Mouse (Mus musculus): Measurements from ENCODE around the gene Lix1l. TPM values are rescaled to one million over a fixed set of nuclear protein-coding genes. Genes with fewer than 3 reads are reported as not detected.

Gene Lix1l
- polyA plus RNA-seq (2015; fragmentation: Nextera tagmentation; extraction: Ambion mirVana), result 6.9 and 7.1 TPM in 2 replicates

DNA sequence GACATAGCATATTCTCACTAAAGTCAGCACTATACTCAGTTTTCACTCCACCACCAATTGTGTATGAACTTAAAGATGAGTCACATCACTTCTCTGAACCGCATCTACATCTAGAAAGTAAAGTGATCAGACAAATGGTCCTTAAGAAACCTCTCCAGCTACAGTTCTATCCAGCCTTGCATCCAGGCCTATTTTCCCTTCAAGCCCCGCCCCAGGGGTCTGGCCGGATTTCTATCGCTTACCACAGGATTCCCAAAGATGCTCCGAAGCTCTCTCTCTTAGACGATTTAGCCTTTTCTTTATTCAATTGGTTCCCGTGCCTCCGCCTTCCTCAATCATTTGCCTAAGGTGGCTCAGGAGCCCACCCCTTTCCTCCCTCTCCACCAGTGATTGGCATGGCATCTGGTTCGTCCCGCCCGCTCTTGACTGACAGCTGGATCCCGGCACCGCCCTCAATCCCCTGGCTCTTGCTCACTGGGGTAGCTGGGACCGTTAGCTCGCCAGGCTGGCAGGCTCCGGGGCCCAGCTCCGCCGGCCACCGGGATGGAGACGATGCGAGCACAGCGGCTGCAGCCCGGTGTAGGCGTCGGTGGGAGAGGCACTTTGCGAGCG lies at the start of gene Lix1l:
Gene Lix1l (plus strand): TSS at position 511 of the 612 bp plus-strand sequence.
- Histone ChIP-seq H3K36me3 (ENCODE audit: insufficient read depth, low read length) (no peaks in the 10 kb centered on the region), H3K4me2 (replicated peaks; ENCODE audit: low read depth, low read length) (peak within 1 kb of the TSS; percentile 73), H3K27me3 (ENCODE audit: insufficient read depth, low read length) (peaks cover 18% of the 10 kb centered on the region), H3K9ac (replicated peaks; ENCODE audit: low read length) (peak within 1 kb of the TSS; percentile 81), H3K4me3 (ENCODE audit: low read length) (peak within 1 kb of the TSS; percentile 71), H3K27ac (ENCODE audit: low read length) (peak within 1 kb of the TSS; percentile 94), H3K4me1 (ENCODE audit: insufficient read depth, low read length) (peaks cover 45% of the 10 kb centered on the region), H3K9me3 (ENCODE audit: low read length) (no peaks in the 10 kb centered on the region)
- 1% methylated on average over 27 of the region's 27 CpGs for WGBS
- ATAC-seq (ENCODE audit: low FRiP score, low TSS enrichment), result peak; percentile 94

DNA sequence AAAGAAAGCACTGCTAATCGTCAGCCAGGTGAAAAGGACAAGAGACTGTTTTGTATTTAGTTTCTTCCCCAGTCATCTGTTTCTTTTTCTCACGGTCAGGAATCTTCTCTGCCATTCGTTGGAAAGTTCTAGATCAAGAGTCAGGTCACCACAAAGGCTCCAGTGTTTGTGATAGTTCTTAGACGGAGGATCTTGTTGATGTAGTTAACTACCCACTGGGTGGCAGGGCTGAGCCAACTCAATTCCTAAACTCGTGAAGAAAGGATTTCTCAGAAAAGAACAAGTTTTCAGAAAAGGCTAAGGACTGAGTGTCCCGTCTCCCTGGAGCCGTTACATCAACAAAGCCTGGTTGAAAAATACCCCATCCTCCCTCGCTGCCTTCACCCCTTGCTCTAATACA lies 49.7 kb upstream of the Lix1l start:
- Histone ChIP-seq H3K27me3 (ENCODE audit: insufficient read depth, low read length) (no peaks in the 10 kb centered on the region), H3K4me1 (ENCODE audit: insufficient read depth, low read length) (peaks cover 20% of the 10 kb centered on the region), H3K9me3 (ENCODE audit: low read length) (no peaks in the 10 kb centered on the region), H3K4me3 (ENCODE audit: low read length) (no peak overlapping the region), H3K36me3 (ENCODE audit: insufficient read depth, low read length) (no peaks in the 10 kb centered on the region), H3K9ac (replicated peaks; ENCODE audit: low read length) (0 out of 2 replicates have a peak overlapping the region, but pooled peaks have one; percentile 5), H3K27ac (ENCODE audit: low read length) (no peak overlapping the region), H3K4me2 (replicated peaks; ENCODE audit: low read depth, low read length) (no peak overlapping the region)
- WGBS, result 12% methylated on average over 8 of the region's 8 CpGs
- no peak for ATAC-seq (ENCODE audit: low FRiP score, low TSS enrichment)

DNA sequence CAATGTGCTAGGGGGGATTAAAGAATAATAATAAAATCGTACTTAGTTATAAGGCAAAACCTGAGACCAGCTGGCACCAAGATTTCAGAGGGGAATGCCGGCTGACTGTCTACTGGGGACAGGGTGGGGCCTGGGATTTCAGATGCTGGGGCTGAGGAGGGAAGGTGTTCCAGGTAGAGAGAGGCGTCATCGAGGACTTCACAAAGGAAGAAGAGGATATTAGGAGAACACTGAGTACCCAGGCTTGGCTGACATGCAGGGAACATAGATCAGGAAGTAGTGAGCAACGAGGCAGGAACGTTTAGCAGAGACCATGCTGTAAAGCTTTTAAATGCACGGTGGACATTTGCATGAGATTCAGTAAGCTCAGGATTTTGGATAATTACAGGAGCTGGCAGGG lies 49.1 kb upstream of the Lix1l start:
- Histone ChIP-seq H3K36me3 (ENCODE audit: insufficient read depth, low read length) (no peaks in the 10 kb centered on the region), H3K9ac (replicated peaks; ENCODE audit: low read length) (0 out of 2 replicates have a peak overlapping the region, but pooled peaks have one; percentile 5), H3K4me3 (ENCODE audit: low read length) (no peak overlapping the region), H3K4me1 (ENCODE audit: insufficient read depth, low read length) (peaks cover 27% of the 10 kb centered on the region), H3K27me3 (ENCODE audit: insufficient read depth, low read length) (no peaks in the 10 kb centered on the region), H3K27ac (ENCODE audit: low read length) (no peak overlapping the region), H3K9me3 (ENCODE audit: low read length) (no peaks in the 10 kb centered on the region), H3K4me2 (replicated peaks; ENCODE audit: low read depth, low read length) (no peak overlapping the region)
- 66% methylated on average over 7 of the region's 7 CpGs for WGBS
- ATAC-seq (ENCODE audit: low FRiP score, low TSS enrichment), result no peak

DNA sequence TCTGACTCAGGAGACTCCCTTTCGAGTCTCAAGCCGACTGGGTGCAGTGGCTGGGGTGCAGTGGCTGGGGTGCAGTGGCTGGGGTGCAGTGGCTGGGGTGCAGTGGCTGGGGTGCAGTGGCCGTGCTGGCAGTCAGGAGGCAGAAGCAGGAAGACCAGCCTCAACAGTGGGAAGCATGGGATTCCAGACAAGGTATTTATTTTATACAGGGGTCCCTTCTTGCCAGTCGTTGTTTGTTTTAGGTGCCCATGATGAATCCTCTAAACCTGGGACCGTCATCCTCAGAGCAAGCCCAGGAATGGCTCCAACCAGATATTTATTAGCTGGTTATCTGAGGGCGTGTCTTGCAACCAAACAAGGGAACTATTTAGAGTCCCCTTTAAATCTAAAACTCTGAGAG lies 47.3 kb upstream of the Lix1l start:
- Histone ChIP-seq H3K9me3 (ENCODE audit: low read length) (no peaks in the 10 kb centered on the region), H3K9ac (replicated peaks; ENCODE audit: low read length) (no peak overlapping the region), H3K4me3 (ENCODE audit: low read length) (no peak overlapping the region), H3K36me3 (ENCODE audit: insufficient read depth, low read length) (no peaks in the 10 kb centered on the region), H3K27me3 (ENCODE audit: insufficient read depth, low read length) (no peaks in the 10 kb centered on the region), H3K4me1 (ENCODE audit: insufficient read depth, low read length) (peaks cover 27% of the 10 kb centered on the region), H3K27ac (ENCODE audit: low read length) (no peak overlapping the region), H3K4me2 (replicated peaks; ENCODE audit: low read depth, low read length) (no peak overlapping the region)
- WGBS, result 88% methylated on average over 6 of the region's 6 CpGs
- no peak for ATAC-seq (ENCODE audit: low FRiP score, low TSS enrichment)

DNA sequence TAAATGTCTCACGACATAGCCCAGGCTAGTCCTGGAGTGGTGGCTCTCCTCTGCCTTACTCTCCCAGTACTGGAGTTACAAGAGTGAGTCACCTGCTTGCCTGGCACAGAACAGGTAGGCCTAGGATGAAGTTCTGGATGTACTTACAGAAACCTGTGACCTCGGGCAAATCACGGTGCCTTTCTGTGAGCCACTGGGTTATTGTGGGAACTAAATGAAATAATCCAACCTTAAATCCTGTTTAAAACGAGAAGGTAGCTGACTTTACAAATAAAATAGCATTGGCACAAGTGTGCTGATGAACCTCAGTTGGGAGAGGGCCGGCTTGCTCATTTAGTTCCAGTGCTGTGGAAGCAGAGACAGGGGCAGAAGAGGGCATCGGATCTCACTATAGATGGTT lies 46.7 kb upstream of the Lix1l start:
- no peak overlapping the region for H3K27ac ChIP-seq (ENCODE audit: low read length)
- H3K4me1 ChIP-seq (ENCODE audit: insufficient read depth, low read length), result peaks cover 28% of the 10 kb centered on the region
- no peak overlapping the region for H3K4me3 ChIP-seq (ENCODE audit: low read length)
- no peak overlapping the region for H3K4me2 ChIP-seq (replicated peaks; ENCODE audit: low read depth, low read length)
- ATAC-seq (ENCODE audit: low FRiP score, low TSS enrichment), result no peak
- H3K27me3 ChIP-seq (ENCODE audit: insufficient read depth, low read length), result no peaks in the 10 kb centered on the region
- no peaks in the 10 kb centered on the region for H3K9me3 ChIP-seq (ENCODE audit: low read length)
- H3K36me3 ChIP-seq (ENCODE audit: insufficient read depth, low read length), result no peaks in the 10 kb centered on the region
- H3K9ac ChIP-seq (replicated peaks; ENCODE audit: low read length), result no peak overlapping the region
- WGBS, result 82% methylated on average over 6 of the region's 6 CpGs

DNA sequence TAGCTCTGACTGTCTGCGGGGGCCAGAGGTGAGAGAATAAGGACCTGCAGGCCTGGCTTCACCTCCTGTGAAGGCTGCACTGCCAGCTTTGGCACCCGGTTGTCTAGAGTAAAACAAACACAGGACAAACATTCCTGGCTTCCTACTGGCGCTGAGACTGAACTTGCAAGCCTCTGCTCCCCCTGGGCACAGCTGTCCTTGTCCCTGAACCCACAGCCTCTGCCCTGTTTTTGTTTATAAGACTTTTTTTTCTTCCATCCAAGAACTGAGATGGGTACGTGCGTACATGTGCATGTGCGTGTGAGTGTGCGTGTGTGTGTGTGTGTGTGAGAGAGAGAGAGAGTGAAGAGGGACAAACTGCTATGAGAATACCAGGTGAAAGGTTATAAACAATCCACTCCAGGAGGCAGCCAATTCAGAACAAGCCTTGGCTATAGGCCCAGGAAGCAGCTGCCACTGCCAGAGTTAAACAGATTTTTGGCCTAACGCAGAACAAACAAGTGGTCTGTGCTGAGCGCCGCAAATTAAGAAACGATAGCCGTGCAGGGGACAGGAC lies 45.8 kb upstream of the Lix1l start:
- H3K36me3 ChIP-seq (ENCODE audit: insufficient read depth, low read length), result peaks cover 6% of the 10 kb centered on the region
- H3K27ac ChIP-seq (ENCODE audit: low read length), result peak overlapping the region; percentile 80
- 0 out of 2 replicates have a peak overlapping the region, but pooled peaks have one; percentile 5 for H3K4me2 ChIP-seq (replicated peaks; ENCODE audit: low read depth, low read length)
- H3K4me3 ChIP-seq (ENCODE audit: low read length), result no peak overlapping the region
- WGBS, result 45% methylated on average over 12 of the region's 12 CpGs
- H3K4me1 ChIP-seq (ENCODE audit: insufficient read depth, low read length), result peaks cover 36% of the 10 kb centered on the region
- no peaks in the 10 kb centered on the region for H3K9me3 ChIP-seq (ENCODE audit: low read length)
- H3K9ac ChIP-seq (replicated peaks; ENCODE audit: low read length), result peak overlapping the region; percentile 19
- ATAC-seq (ENCODE audit: low FRiP score, low TSS enrichment), result no peak
- no peaks in the 10 kb centered on the region for H3K27me3 ChIP-seq (ENCODE audit: insufficient read depth, low read length)

DNA sequence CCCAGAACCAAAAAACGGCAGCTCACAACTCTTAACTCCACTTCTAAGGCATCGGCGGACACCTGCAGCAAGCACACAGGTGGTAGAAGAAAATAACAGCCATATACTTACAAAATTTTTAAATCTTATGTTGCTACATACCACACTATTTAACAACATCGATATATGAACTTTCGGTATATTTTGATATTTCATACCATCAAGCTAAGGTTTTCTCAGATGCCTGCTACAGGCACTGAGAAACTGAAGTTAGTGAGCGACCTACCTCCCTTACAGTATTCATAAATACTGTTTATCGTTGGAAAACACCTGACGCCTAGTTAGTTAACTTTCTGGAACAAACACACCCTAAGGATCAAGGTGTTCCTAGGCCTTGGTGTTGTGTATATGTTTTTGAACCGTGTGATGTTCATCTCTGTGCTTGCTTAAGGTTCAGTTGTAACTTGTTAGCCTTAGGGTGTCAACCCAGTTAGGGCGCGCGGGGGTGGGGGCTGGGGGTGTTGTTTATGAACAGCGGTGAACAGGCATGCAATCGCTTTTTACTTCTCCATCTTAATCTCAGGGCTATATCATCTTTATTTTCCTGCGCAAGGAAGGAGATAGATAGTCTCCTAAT lies 44.8 kb upstream of the Lix1l start:
- peak overlapping the region; percentile 89 for H3K4me2 ChIP-seq (replicated peaks; ENCODE audit: low read depth, low read length)
- WGBS, result 77% methylated on average over 15 of the region's 15 CpGs
- H3K9me3 ChIP-seq (ENCODE audit: low read length), result no peaks in the 10 kb centered on the region
- 0 out of 2 replicates have a peak overlapping the region, but pooled peaks have one; percentile 85 for H3K9ac ChIP-seq (replicated peaks; ENCODE audit: low read length)
- ATAC-seq (ENCODE audit: low FRiP score, low TSS enrichment), result no peak
- H3K4me1 ChIP-seq (ENCODE audit: insufficient read depth, low read length), result peaks cover 46% of the 10 kb centered on the region
- peaks cover 16% of the 10 kb centered on the region for H3K36me3 ChIP-seq (ENCODE audit: insufficient read depth, low read length)
- no peaks in the 10 kb centered on the region for H3K27me3 ChIP-seq (ENCODE audit: insufficient read depth, low read length)
- peak overlapping the region; percentile 93; the same call in 1 of the 2 replicates for H3K4me3 ChIP-seq (ENCODE audit: low read length)
- peak overlapping the region; percentile 80; the same call in 1 of the 2 replicates for H3K27ac ChIP-seq (ENCODE audit: low read length)

DNA sequence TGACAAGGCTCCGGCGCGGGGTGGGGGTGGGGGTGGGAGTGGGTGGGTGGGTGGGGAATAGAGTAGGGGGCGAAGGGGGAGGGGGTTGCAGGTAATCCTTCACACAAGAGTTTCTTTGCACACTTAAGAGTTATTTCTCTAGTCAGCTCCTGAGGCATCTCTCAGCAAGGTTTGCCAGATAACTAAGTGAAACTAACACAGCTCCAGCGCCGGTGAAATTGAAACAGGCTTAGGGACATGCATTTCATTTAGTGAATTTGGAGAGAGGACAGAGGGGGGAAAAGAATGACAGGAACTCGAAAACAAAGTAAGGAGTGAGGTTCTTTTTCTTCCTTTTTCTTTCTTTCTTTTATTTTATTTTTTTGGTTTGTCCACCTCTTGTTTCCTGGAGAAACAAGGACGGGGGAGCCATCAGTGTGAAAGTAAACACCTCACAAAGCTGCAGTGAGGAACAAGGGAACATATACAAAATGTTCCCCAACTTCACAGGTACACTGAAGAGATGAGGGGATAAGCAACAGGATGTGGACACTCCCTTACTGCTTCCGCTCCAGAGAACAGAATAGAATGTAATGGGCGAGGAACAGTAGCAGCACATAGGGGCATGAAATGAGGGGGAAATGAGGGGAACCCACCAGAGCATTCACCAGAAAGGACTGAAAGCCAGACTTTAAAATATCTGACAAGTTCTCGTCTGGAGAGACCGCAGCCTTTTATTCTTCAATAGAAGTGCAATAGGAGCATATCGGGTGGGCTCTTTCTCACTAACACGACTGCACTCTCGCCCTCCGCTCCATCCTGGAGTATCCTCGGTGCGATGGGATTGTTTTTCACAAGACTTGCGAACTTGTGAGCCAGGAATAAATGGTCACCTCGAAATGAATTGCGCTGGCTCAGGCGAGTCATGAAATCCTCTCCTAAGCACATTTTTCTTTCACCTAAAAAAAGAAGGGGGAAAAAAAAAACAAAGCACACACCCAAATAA lies 44.0 kb upstream of the Lix1l start:
- H3K27me3 ChIP-seq (ENCODE audit: insufficient read depth, low read length), result no peaks in the 10 kb centered on the region
- 6% methylated on average over 22 of the region's 22 CpGs for WGBS
- ATAC-seq (ENCODE audit: low FRiP score, low TSS enrichment), result no peak

DNA sequence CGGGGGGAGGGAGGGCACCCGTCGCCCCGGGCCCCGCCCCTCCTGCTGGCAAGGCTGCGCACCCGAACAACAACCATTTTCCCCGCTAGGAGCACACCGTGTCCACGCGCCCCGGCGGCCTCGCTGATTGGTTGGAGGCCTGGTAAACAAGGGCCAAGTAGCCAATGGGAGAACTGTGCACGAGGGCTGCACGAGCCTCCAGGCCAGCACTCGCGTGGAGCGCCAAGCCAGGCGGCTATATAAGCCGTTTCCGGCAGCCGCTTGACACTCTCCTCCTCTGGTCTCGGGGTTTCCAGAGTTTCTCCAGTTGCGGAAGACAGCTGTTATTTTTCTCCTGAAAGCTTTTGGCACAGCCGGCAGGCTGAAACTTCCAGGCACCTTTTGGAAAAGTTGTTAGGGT lies 43.3 kb upstream of the Lix1l start, which contains the start of gene Txnip:
Gene Txnip (plus strand): TSS at position 264 of the 400 bp plus-strand sequence.
- Histone ChIP-seq H3K27me3 (ENCODE audit: insufficient read depth, low read length) (no peaks in the 10 kb centered on the region), H3K4me1 (ENCODE audit: insufficient read depth, low read length) (peaks cover 54% of the 10 kb centered on the region), H3K9ac (replicated peaks; ENCODE audit: low read length) (peak within 1 kb of the TSS; percentile 97), H3K9me3 (ENCODE audit: low read length) (no peaks in the 10 kb centered on the region), H3K27ac (ENCODE audit: low read length) (peak within 1 kb of the TSS; percentile 98), H3K36me3 (ENCODE audit: insufficient read depth, low read length) (peaks cover 20% of the 10 kb centered on the region), H3K4me2 (replicated peaks; ENCODE audit: low read depth, low read length) (peak within 1 kb of the TSS; percentile 89), H3K4me3 (ENCODE audit: low read length) (peak within 1 kb of the TSS; percentile 93)
- WGBS, result under 1% methylated on average over 26 of the region's 26 CpGs
- ATAC-seq (ENCODE audit: low FRiP score, low TSS enrichment), result peak; percentile 99

More for the DNA sequence above, 44.0 kb upstream of the Lix1l start:
- Histone ChIP-seq H3K4me2 (replicated peaks; ENCODE audit: low read depth, low read length) (peak overlapping the region; percentile 89), H3K9me3 (ENCODE audit: low read length) (no peaks in the 10 kb centered on the region), H3K4me1 (ENCODE audit: insufficient read depth, low read length) (peaks cover 52% of the 10 kb centered on the region), H3K36me3 (ENCODE audit: insufficient read depth, low read length) (peaks cover 20% of the 10 kb centered on the region), H3K4me3 (ENCODE audit: low read length) (peak overlapping the region; percentile 93), H3K27ac (ENCODE audit: low read length) (peak overlapping the region; percentile 98), H3K9ac (replicated peaks; ENCODE audit: low read length) (peak overlapping the region; percentile 85)

Measured in kidney, embryonic 16.5 days (tissue).